Mouse (Mus musculus) kidney, adult 2 months (tissue): ENCODE data around the gene Cetn3.

Experiments
- CTCF ChIP-seq: fragments of 200-500 bp; conservative IDR thresholded peaks from 2 replicates; pipeline ENCODE4 v1.5.1; 2011; ENCODE audit warnings: low read depth, mild to moderate bottlenecking, control low read depth, low read length, moderate library complexity, mixed read lengths; ENCODE audit not compliant: insufficient read depth, insufficient read length
- POLR2A ChIP-seq: fragments of 200-500 bp; IDR thresholded peaks from one replicate; pipeline ENCODE4 v1.6.1; 2011; ENCODE audit warnings: low read depth, low read length, control low read depth

GRCm38 (mm10) chr13:81736606-81737005 lies 46.3 kb upstream of the Cetn3 start:
- TF ChIP-seq POLR2A, result no peak
- no peak for TF ChIP-seq CTCF
